Mouse (Mus musculus) right cerebral cortex, postnatal 14 days (tissue): ENCODE results near the gene Car10.
"Not testable (repeated sequence)": the region's sequence is repeated elsewhere in the genome, so short reads cannot be mapped to it uniquely, and the experiment has no call there.

Source experiments
- DNase-seq: peaks from one replicate; pipeline ENCODE4 v3.0.0; 2022

Car10 gene

GRCm38 (mm10) chr11:93401167-93401566 is 303.3 kb downstream of the Car10 start:
- not testable (repeated sequence) for DNase-seq

DNA sequence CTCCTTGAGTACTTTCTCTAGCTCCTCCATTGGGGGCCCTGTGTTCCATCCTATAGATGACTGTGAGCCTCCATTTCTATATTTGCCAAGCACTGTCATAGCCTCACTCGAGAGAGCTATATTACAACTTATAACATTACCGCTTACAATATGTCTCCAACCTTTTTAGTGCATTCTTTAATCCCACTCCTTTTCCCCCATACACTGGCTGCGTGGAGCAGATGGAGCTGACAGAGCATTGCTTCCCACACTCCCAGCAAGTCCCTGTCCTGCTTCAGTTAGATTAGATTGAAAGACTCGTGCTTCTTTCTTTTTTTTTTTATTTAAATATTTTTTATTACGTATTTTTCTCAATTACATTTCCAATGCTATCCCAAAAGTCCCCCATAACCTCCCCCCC is 310.2 kb downstream of the Car10 start:
- no peak for DNase-seq

DNA sequence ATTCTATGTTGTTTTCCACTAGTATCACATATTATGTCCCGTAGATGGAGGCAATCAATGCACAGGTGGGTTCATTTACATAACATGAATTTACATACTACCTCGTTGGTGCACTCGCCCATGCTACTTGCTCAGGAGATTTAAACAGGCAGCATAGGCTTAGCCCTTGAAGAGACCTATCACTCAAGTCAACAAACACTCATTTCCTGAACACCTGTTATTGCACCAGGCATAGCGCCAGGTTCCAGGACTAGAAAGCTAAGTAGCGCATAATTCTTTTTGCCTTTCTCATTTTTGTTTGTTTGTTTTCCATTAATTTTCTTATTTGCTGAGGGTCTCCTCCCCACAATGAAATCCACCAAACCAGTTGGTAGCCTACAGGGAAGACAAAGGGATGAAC is 333.7 kb downstream of the Car10 start:
- DNase-seq: no peak

GRCm38 (mm10) chr11:93434997-93435915 is 337.4 kb downstream of the Car10 start:
- no peak for DNase-seq

GRCm38 (mm10) chr11:93436892-93437291 is 339.1 kb downstream of the Car10 start:
- DNase-seq: no peak

- no peak for DNase-seq
These were observed 342.6 kb downstream of the Car10 start for GRCm38 (mm10) chr11:93440466-93440865.

GRCm38 (mm10) chr11:93443777-93444176 is 345.9 kb downstream of the Car10 start:
- DNase-seq: no peak

DNA sequence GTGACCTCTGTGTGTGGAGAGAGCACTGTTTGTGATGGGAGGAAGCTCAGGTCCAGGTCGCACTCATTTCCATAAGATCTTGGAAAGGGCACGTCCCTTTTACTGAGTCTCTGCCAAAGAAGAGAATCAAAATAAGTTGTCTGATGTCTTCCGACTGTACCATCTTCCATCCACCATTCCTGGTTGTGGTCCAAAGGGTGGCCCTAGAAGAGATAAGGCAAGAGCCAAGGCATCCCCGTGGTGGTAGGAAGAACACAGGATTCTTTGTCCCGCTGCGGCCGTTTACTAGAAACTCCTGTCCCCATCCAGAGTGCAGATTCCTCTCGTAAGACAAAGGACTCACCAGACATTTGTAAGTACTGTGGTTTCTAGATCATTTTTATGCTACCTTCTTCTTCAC is 346.9 kb downstream of the Car10 start:
- DNase-seq: no peak

- no peak for DNase-seq
These were observed 349.7 kb downstream of the Car10 start for GRCm38 (mm10) chr11:93447566-93447965.

- DNase-seq: no peak
These were observed 350.7 kb downstream of the Car10 start for GRCm38 (mm10) chr11:93448290-93449256.

DNA sequence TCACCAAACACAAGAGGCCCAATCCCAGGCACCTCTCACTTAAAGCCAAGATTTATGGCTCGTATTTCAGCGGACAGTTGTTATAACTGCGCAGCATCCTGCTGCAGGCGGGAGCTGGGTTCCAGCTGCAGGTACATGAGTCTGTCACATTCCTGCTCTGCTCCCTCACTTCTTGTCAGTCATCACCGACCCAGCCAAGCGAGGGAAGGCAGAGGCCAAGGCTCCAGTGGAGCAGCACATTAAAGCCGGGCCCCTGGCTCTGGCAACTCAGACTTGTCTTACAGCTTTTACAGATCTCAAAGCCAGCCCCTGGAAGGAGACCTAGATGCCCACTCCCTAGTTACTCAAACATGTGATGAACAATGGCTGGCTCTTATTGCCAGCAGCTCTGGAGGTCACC is 352.7 kb downstream of the Car10 start:
- DNase-seq: no peak

GRCm38 (mm10) chr11:93466221-93466620 is 368.4 kb downstream of the Car10 start:
- DNase-seq: no peak

DNA sequence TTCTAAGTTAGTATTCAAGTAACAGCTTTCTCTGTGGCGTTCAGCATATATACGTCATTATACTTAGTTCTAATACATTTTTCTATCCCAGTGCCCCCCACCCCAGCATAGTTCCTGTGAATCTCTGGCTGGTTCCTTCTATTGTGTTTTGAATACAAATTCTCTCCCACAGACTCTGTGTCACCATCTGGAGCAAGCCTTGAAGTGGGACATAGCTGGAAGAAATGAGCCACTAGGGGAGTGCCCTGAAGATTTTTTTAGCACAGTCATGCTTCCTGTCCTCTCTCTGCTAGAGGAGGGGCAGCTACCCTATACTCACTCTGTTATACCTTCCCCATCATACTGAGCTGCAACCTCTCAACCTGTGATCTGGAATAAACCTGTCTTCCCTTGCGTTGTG is 369.9 kb downstream of the Car10 start:
- no peak for DNase-seq

DNA sequence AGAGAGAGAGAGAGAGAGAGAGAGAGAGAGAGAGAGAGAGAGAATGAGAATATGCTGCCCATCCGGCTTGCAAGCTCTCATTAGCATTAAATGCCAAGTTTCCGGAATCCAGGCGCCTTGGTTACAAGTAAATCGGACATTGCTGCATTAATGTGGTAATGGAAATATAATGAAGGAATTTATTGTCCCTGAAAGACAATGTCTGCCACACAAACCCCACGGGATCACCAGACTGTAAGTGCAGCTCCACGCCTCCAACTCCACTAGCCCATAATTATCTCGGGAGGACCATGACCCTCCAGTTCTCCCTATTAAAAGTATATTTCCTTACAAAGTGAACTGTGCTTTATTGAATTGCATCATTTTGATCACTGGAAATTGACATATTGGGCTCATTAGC is 372.9 kb downstream of the Car10 start:
- DNase-seq: no peak

DNA sequence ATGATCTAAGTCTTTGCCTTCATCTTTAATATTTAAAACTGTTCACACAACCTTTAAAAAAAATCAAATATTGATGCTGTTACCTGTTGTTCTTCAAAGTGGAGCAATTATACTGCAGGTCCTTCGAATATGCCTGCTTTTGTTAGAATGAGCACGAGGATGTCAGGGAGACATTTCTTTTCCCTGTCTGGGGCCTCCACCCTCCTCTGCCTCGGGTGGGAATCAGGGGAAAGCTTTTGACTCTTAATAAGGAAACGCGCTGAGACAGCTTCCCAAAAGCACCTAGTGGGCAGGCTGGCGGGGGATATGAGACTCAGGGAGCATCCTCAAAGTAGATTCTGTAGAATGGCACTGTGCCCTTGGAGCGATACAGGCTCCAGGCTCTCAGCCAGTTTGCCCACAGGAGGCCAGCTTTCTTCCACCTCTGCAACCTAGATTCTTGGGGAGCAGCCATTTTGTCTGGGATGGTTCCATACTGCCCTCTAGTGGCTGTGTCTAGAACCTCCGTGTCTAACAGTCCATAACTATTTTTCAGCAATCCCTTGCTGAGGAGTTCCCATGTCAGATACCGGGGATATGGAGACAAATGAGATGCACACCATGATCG is 373.8 kb downstream of the Car10 start:
- DNase-seq: peak; percentile 71

GRCm38 (mm10) chr11:93484661-93485060 is 386.8 kb downstream of the Car10 start:
- no peak for DNase-seq

DNA sequence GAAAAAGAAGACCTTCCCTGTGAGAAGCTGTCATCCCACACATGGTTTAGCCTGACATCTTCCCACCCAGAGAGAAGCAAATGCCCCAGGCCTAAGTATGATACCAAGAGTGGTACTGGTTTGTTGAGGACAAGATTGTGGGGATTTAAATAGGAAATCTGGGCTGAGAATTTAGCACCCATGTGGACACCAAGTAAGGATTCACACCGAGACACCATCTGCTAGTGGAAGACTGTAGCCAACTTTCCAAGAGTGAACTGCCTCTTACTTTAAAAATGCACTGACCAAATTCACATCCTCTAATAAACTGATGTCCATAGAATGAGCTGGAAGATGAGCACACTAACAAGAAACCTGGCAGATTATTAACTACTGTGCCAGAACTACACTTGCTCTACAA is 389.2 kb downstream of the Car10 start:
- no peak for DNase-seq

DNA sequence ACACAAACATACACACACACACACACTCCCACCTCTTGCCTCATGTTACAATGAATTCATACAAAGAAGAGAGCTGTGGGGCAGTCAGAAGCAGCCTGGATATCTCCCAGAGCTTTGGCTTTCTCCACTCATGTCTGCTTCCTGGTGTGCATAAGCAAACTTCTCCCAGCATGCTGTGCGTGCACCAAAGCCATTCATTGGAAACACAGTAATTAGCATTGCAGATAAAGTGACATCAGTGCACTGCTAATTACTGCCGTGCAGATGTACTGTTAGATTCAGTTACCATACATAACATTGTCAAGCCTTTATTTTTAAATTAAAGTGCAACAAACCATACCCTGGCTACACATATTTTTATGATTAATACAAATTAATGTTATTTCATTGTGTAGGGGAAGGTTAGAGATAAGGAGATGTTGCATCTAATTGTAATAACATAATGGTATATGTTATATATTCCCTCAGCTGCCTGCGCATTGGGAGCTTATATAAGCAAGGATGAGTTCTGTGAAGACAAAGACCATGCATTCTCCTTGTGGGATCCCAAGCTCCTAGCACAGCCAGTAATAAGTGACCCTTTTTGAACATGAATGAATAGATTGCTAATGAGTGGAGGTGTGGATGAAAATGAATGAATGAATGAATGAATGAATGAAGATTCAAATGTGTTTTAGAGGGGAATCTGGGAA is 390.2 kb downstream of the Car10 start:
- no peak for DNase-seq

- no peak for DNase-seq
These were observed 392.5 kb downstream of the Car10 start for GRCm38 (mm10) chr11:93490211-93490820.

DNA sequence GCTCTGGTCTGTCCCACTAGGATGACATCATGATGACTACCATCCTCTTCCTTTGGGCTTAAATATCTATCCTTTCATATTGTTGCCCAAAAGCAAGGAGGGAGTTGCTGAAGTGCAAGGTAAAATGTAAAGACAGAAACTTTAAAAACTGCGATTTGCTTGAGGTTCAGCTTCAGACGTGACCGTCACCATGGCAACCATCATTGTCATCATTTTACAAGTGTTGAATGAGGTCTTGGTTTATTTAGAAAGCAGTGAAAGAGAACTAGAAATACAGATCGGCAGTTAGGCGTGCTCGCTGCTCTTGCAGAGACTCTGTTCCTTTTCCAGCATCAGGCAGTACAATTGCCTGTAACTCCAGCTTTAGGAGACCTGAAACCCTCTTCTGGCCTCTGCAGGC is 400.1 kb downstream of the Car10 start:
- no peak for DNase-seq

DNA sequence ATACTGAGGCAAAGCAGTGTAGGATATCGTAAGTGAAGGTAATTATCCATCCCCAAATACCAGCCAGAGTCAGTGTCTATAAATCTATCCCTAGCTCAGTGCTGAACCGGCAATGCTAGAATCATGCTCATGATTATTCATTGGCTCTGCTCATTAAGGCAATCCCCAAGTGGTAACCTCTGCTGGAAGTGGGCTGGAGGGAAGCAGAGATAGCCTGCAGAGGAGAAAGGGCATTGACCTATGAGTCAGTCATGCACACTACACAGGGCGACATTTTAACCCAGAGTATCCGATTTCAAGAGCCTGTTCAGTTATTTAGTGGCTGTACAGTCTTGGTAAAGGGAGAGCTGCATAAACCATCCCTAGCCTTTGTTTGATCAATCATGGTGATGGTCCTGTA is 402.6 kb downstream of the Car10 start:
- no peak for DNase-seq

DNA sequence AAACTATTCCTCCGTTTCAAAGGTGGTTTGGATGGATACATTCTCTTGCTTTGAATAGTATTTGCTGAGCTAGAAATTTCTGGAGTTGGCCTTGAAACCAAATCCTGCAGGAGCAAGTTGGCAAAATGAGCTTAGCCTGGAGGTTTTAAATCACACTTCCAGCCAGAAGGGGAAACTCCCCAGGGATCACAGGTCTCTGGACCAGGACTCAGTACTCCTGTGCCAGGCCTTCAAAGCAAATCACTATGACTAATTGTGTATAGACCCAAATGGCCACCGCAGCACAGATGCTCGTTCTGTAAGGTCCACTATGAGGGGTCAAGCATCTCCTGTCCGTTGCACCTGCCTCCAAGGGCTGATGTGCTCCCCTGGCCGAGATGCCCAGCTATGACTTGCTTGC is 403.8 kb downstream of the Car10 start:
- DNase-seq: no peak
